Mouse (Mus musculus) megakaryocyte, embryonic 14.5 days (primary cell): ENCODE measurements around the gene Mettl3.

Experiments
- FLI1 ChIP-seq: IDR thresholded peaks from 2 replicates; pipeline ENCODE4 v1.6.1; 2012; ENCODE audit warnings: low read length, inconsistent platforms, mixed read lengths
- GATA1 ChIP-seq: IDR thresholded peaks from 3 replicates; pipeline ENCODE4 v1.6.1; 2012; ENCODE audit warnings: mixed read lengths, low read length, inconsistent platforms, borderline replicate concordance

GRCm38 (mm10) chr14:52256311-52257175 lies 48.4 kb downstream of the Mettl3 start:
- no peak for TF ChIP-seq GATA1
- no peak for TF ChIP-seq FLI1
